Mouse (Mus musculus) ES-Bruce4 (cell line): ENCODE data around the gene Ap1s3. TPM values are rescaled to one million over a fixed set of nuclear protein-coding genes. Genes with fewer than 3 reads are reported as not detected.

Experiments
- H3K27ac ChIP-seq: 2 replicates; pipeline ENCODE4 v1.5.1; 2012; ENCODE audit warnings: low read length, inconsistent platforms; ENCODE audit not compliant: insufficient read depth
- H3K27me3 ChIP-seq: 2 replicates; pipeline ENCODE4 v1.6.1; 2012; ENCODE audit warnings: mild to moderate bottlenecking, low read length, inconsistent platforms; ENCODE audit not compliant: control insufficient read depth, poor library complexity, insufficient read depth, severe bottlenecking
- H3K36me3 ChIP-seq: 2 replicates; pipeline ENCODE4 v1.6.1; 2012; ENCODE audit warnings: inconsistent platforms, mild to moderate bottlenecking, low read length, moderate library complexity; ENCODE audit not compliant: control insufficient read depth, poor library complexity, insufficient read depth, severe bottlenecking
- H3K4me1 ChIP-seq: one replicate; pipeline ENCODE4 v1.8.1; 2011; ENCODE audit warnings: low read length; ENCODE audit not compliant: control insufficient read depth, insufficient read depth
- H3K4me3 ChIP-seq: 2 replicates; pipeline ENCODE4 v1.5.1; 2011; ENCODE audit warnings: low read depth, mild to moderate bottlenecking, low read length
- H3K9ac ChIP-seq: 2 replicates; pipeline ENCODE4 v1.6.1; 2012; ENCODE audit warnings: low read depth, mild to moderate bottlenecking, inconsistent platforms; ENCODE audit not compliant: poor library complexity, severe bottlenecking
- H3K9me3 ChIP-seq: replicated peaks from 2 replicates; pipeline ENCODE4 v1.6.1; 2012; ENCODE audit warnings: mild to moderate bottlenecking, low read length, inconsistent platforms; ENCODE audit not compliant: control insufficient read depth, poor library complexity, insufficient read depth, severe bottlenecking
- CTCF ChIP-seq: IDR thresholded peaks from one replicate; pipeline ENCODE4 v1.8.1; 2011; ENCODE audit warnings: low read depth, low read length
- EP300 ChIP-seq: IDR thresholded peaks from 2 replicates; pipeline ENCODE4 v1.6.1; 2011; ENCODE audit warnings: low read depth, low read length; ENCODE audit not compliant: insufficient read depth
- POLR2A ChIP-seq: IDR thresholded peaks from one replicate; pipeline ENCODE4 v1.8.1; 2011; ENCODE audit warnings: low read length; ENCODE audit not compliant: insufficient read depth
- polyA plus RNA-seq: library from polyadenylated mRNA; stranded (reverse); fragments of >200 nt; gene quantifications from 2 replicates; pipeline ENCODE4 v1.2.4, GENCODE M21; 2011; ENCODE audit warnings: low read depth; ENCODE audit not compliant: missing spikeins, insufficient read depth, insufficient read length

Ap1s3 gene
- polyA plus RNA-seq, 1 experiment = 26.8 TPM

DNA sequence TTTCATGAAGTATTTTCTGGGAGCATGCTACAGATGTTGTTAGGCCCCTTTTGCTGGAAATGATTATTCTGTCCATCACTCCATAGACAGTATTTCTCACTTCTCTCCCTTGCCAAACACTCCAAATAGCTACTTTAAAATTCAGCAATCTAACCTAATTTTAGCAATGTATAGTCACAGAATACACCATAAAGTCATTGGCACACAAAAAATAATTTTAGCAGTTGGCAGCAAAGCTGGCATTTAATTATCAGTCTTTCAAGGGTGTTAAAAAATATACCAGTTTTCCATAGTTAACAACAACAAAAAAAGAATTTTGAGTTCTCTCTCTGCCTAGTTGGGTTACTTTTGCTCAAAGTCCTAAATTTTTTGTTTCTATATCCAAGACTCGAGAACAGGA is 14.4 kb downstream of the Ap1s3 start:
- no peaks in the 10 kb centered on the region for H3K27me3 ChIP-seq
- H3K4me3 ChIP-seq = no peak overlapping the region
- TF ChIP-seq POLR2A = no peak
- TF ChIP-seq EP300 = no peak
- TF ChIP-seq CTCF = no peak
- no peaks in the 10 kb centered on the region for H3K4me1 ChIP-seq
- H3K9ac ChIP-seq = no peak overlapping the region
- H3K27ac ChIP-seq = no peak overlapping the region
- no peaks in the 10 kb centered on the region for H3K9me3 ChIP-seq
- no peaks in the 10 kb centered on the region for H3K36me3 ChIP-seq

DNA sequence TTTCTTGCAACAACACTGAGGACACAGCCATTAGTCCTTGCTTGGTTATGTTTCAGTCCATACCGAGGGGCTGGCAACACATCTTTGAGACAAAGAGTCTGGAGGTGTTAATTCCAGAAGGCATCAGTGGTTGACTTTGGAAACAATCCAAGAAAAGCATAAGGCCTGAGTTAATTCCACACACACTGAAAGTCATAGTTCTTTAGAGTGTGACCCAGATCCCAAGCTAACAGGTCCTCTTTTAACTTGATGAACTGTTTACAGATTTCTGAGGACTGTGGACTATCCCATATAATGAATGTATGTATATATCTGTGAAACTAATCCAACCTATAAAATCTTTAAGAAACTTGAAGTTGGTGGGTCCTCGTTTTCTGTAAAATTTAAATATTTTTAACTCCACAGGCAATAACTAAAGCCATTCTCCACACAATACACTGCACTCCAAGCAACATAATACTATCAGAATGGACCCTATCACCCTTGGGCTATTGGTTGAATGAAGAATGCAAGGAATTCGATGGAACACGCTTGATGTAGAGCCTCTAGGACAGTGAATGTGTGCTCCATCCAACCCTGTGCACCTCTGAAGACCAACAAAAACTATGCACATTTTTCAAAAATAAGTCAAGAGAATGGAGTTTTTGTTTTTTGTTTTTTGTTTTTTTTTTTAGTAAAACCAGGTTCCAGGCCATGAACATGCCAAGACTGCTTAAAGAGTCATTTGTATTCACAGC is 15.8 kb downstream of the Ap1s3 start:
- Histone ChIP-seq H3K9me3 (no peaks in the 10 kb centered on the region), H3K27ac (no peak overlapping the region), H3K9ac (no peak overlapping the region), H3K4me1 (no peaks in the 10 kb centered on the region), H3K36me3 (no peaks in the 10 kb centered on the region), H3K4me3 (no peak overlapping the region), H3K27me3 (no peaks in the 10 kb centered on the region)
- TF ChIP-seq CTCF = no peak
- no peak for TF ChIP-seq EP300
- TF ChIP-seq POLR2A = no peak

DNA sequence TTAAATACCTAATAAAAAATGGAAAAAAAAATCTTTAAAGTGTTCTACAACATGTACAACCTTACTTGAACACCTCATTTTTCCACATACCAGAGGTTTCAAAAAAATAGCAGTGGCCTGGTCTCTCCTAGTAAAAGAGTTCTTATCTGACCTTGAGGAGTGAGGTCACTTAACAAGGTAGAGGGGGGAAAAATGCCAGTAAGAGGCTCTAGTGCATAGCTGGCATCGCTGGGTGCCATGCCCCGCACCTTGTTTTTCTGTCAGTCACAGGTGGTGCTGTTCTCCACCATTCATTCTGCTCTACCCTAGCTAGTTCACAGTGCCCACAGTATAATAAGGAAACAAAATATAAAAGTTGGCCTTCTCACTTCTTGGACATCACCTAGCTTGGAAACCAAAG is 16.8 kb downstream of the Ap1s3 start:
- Histone ChIP-seq H3K36me3 (no peaks in the 10 kb centered on the region), H3K27me3 (no peaks in the 10 kb centered on the region), H3K9me3 (no peaks in the 10 kb centered on the region), H3K27ac (no peak overlapping the region), H3K4me3 (no peak overlapping the region), H3K9ac (no peak overlapping the region), H3K4me1 (no peaks in the 10 kb centered on the region)
- no peak for TF ChIP-seq EP300
- no peak for TF ChIP-seq CTCF
- no peak for TF ChIP-seq POLR2A

DNA sequence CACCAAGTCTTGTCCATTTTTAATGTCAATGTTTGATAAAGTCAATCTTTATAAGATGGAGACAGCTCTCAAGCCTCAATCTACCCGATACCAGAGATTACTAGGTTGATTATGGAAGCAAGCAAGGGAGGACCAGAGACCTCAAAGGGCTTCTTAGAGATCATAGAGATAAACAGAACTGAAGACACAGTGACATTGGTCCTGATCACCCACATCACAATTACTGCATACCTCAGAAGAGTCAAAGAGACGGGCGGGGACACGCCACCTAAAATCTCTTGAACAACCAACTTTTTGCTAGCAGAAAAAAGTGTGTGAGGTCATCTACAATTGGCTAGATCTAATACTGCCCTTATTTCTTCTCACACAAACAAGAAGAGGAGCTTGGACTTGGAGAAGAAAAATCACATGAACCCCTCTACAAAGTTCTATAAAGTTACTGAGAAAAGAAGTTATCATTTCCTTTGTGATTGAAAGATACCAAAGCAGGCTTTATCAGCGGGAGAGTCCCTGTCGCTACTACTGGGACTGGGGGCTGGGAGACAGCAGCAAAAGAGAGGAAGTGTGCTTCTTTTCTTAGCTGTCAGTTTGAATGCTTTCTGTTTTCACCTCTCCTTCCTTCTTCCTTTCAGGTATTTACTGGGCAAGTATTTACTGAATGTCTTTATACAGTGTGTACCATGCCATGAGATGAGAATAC is 28.2 kb downstream of the Ap1s3 start:
- Histone ChIP-seq H3K4me1 (no peaks in the 10 kb centered on the region), H3K9me3 (no peaks in the 10 kb centered on the region), H3K4me3 (no peak overlapping the region), H3K27me3 (no peaks in the 10 kb centered on the region), H3K36me3 (no peaks in the 10 kb centered on the region), H3K9ac (no peak overlapping the region), H3K27ac (no peak overlapping the region)
- TF ChIP-seq CTCF (no peak), POLR2A (no peak)

DNA sequence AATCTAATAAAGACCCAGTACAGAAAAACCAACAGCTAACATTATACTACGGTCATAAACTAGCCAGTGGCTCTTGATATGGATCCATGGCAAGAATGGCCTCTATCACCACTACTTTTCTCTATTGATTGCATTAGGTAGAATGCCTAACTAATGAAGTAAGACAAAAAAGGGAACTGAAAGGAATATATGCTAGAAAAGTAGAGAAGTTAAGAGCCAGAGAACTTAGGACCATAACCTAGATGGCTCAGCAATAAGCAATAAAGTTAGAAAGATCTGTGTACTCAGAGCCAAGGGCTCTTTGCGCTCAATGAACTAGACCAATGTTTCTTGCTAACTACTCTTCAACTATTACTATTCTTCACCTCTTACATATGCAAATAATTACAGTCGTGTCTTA is 29.1 kb downstream of the Ap1s3 start:
- H3K27ac ChIP-seq = no peak overlapping the region
- no peaks in the 10 kb centered on the region for H3K27me3 ChIP-seq
- no peak for TF ChIP-seq CTCF
- TF ChIP-seq POLR2A = no peak
- no peak for TF ChIP-seq EP300
- no peaks in the 10 kb centered on the region for H3K4me1 ChIP-seq
- H3K9me3 ChIP-seq = no peaks in the 10 kb centered on the region
- H3K9ac ChIP-seq = no peak overlapping the region
- H3K4me3 ChIP-seq = no peak overlapping the region
- no peaks in the 10 kb centered on the region for H3K36me3 ChIP-seq

DNA sequence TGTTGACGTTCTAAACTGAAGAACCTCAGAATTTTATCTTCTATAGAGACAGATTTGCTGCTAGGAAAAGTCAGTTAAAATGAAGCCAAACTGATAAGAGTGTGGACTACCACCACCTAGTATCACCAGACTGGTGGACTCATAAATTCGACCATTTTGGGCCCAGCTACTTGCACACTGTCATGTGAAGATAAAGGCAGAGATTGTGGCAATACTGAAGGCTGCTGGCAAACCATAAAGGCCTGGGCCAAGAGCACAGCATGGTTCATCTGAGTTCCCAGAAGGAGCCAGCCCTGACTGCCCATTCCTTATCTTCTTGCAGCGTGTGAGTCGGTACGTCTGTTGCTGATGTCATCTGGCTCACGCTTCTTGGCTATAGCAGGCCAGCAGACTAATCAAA is 30.4 kb downstream of the Ap1s3 start:
- Histone ChIP-seq H3K4me3 (no peak overlapping the region), H3K36me3 (no peaks in the 10 kb centered on the region), H3K27me3 (no peaks in the 10 kb centered on the region), H3K9me3 (no peaks in the 10 kb centered on the region), H3K4me1 (no peaks in the 10 kb centered on the region), H3K27ac (no peak overlapping the region), H3K9ac (no peak overlapping the region)
- no peak for TF ChIP-seq CTCF
- TF ChIP-seq POLR2A = no peak
- no peak for TF ChIP-seq EP300
